Mouse (Mus musculus) cerebellum, adult 11-12 months (tissue): ENCODE measurements around the gene Rpl9-ps6.
"Not testable (repeated sequence)": the region's sequence is repeated elsewhere in the genome, so short reads cannot be mapped to it uniquely, and the experiment has no call there.

Experiments used
- DNase-seq: peaks from one replicate; pipeline ENCODE4 v3.0.0; 2022

Rpl9-ps6 gene

DNA sequence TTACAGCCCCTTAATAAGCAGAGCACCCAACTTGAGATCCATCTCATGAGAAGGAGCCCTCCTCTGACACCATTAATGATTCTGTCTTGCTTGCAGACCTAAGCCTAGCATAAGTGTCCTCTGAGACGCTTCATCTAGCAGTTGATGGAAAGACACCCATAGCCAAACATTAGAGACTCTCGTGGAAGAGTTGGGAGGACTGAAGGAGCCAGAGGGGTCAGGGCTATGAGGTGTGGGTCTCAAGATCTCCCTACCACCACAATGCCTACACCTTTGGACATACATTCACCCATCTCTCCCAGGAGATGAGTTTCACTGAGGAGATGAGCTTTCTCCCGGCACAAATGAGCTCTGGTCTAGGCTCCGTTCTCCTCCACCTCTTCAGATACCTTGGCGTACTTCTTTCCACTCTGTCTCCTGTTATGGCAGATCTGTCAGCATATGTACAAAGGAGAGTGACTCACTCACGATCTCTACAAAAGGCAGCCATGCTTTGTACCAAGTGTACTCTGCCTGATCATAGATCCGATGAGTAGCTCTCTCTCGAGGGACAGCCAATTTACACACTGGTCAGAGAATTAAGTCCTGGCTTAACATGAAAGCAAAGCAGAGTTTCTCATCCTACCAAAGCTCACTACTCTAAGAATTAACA, 14.5 kb upstream of the Rpl9-ps6 start:
- no peak for DNase-seq

DNA sequence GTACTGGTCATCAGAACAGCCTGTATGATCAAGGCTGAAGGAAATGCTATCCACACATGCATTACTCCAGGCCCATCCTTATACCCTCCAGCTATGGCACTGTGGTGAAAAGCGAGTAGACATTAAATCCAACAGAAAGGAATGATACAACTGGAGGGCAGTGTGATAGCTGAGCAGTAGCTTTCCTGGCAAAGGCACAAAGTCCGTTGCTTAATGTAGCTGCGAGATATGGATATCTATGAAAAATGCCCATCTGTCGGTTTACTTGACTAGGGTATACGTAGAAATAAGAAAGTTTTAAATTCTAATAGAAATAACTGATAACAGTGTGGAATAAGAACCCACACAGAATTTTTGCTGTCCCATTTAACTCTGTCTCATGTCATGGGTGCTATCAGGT, 13.9 kb upstream of the Rpl9-ps6 start:
- no peak for DNase-seq

DNA sequence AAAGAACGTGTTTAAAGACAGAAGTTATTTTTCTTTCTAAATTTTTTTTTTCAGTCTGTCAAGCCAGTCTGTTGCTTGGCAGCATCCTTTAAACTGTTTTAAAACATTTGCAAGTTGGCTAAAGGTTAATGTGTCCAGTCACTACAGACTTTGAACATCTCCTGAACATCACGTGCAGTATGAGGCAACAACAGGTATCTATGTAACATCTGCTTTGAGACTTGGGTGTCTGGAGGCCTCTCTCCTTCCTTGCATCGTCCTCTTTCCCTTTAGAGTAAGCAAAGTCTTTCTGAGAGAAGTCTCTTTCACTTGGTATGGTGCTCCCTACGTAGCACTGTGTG, 10.3 kb upstream of the Rpl9-ps6 start:
- DNase-seq = no peak

DNA sequence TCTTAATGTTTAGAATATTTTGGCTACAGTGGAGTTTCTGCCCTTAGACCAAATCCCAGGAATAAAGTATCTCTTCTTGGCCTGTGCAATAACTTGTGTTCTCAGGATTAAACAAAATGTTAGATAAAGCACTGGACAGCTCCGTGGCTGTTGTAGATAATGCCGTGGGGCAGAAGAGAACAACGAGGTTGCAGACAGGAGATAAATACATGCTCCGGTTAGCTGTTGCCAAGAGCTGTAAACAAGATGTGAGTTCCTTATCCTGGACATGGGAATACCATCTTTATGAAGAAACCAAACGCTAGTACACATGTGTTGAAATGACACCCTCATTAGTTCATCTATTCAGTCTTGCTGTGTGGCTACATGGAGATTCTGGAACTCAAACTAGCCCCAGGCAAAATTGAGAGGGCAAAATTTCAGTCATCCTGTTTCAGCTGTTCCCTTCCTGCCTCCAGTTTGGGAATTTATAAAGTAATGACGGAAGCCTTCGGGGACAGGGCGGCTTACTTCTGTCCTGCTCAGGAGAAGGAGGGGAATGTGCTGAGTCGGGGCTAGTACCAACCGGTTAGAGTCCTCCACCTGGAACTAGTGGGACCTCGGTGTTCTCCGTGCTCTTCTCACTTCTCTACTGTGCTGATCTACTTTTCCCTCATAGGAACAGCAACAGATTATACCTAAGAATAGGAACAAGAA, 9.8 kb upstream of the Rpl9-ps6 start:
- DNase-seq = no peak

DNA sequence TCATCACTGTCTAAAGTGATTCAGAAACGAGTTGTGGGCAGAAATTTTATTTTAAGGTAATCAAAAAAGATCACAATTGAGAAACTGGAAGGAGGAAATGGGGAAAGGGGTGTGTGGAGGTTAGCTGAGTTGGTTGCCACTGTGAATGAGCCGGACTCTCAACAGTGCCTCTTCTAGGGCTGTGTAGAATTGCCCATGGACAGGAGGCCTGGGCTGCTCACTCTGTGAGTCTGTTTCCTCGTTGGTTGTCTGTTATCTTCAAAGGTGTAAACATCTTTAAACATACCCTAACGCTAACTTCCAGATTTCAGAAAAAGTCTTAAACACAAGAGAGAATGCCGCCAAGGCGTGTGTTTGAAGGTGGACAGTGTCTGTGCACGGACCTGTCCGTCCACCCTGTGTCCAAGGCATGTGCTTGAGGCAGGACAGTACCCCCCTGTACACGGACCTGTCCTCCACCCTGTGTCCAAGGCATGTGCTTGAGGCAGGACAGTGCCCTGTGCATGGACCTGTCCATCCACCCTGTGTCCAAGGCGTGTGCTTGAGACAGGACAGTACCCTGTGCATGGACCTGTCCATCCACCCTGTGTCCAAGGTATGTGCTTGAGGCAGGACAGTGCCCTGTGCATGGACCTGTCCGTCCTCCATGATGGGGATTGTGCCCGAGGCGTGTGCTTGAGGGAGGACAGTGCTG, 4.3 kb upstream of the Rpl9-ps6 start:
- no peak for DNase-seq

DNA sequence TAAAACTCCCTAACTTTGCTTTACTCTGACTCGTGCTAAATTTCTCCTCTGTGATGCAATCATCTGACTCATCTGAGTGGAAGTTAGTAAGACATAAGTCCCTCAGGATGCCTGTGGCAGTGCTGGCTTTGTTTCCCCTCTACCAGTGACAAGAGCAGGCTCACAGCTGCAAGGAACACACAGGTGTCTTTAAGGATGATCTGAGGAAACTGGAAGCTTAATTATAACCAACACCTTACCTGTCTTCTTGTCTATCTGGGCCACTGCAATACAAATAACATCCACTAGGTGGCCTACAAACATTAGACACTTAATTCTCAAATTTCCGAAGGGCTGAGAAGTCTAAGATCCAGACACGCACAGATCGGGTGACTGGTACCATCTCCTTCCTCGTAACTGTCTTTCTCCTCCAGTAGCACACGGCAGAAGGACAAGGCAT, 3.7 kb upstream of the Rpl9-ps6 start:
- no peak for DNase-seq

DNA sequence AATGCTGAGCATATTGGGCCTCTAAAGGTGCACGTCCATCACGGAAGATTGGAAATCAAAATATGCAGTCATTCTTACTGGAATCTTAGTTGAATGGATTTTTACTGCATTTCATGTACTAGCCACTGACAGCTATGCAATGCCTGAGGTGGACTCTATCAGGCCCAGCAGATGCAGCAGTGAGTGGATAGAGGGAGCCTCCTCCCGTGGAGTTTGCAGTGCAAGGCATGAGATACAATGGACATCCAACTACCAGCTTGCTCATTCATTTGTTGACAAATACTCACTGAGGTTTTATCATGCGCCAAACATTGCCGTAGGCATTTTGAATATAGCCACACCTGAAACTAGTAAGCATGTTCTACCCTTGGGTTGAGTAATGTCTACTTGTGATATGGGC, 947 bp upstream of the Rpl9-ps6 start:
- no peak for DNase-seq

DNA sequence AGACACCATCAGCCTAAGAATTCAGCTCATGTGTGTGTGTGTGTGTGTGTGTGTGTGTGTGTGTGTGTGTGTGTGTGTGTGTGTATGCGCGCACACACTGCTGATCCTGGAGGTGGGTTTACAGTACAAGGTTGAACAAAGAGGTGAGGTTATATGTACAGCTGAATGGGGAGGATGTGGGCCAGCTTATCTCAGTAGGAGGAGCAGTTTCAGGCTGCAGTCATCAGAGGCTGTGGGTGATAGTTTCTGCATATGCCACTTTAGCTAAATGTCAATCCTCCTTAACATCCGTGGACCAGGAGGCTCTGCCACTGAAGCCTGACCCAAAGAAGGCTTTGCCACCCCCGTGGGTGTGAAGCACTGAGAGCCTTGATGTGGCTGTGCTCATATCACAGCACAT, 1.1 kb downstream of the Rpl9-ps6 start:
- no peak for DNase-seq

DNA sequence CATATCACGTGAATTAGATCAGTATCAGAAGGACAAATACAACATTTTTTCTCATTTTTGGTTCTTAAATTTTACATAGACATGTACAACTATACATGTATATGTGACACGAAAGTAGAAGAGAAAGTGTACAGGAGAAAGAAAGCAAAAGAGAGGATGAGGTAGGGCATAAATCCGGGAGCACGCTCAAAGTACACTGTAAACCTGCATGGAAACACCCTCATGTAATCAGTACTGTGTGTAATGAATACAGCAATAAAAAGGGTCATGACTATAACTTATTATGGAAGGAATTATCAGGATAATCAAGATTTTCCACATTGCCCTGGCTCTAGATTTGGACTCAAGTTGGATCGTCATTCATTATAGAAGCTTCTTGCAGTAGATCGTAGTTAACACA, 3.3 kb downstream of the Rpl9-ps6 start:
- DNase-seq = no peak

DNA sequence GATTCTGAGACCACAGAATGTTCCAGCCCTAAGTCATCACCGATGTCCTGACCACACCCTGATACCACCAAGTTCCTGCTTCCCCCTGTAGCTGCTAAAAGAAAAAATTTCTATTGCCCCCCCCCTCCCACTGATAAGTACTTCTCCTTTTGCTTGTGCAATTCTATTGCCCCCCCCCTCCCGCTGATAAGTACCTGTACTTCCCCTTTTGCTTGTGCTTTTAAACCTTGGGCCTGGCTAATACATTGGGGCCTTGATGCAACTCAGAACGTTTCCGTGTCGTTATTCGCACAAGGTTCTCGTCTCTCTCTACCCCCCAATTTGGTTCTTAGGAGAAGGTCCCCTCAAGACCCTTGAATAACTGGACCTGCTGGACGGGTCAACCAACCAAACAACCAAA, 8.7 kb downstream of the Rpl9-ps6 start:
- DNase-seq = not testable (repeated sequence)

DNA sequence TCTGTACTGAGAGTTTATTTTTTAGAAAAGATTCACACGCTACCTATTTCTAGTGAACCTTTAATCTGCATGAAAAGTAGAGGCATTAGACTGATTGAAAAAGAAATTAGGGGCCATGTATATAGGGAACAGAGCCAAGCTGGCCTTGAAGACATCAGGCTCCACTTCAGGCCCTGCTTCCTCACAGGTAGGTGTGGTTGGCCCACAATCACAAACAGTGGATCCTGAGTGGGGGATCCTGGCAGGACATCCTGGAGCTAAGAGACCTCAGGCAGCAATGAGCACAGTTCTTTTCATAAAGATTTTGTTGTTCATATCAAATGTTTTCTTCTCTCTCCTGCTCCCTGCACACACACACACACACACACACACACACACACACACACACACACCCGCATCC, 9.6 kb downstream of the Rpl9-ps6 start:
- DNase-seq = no peak

DNA sequence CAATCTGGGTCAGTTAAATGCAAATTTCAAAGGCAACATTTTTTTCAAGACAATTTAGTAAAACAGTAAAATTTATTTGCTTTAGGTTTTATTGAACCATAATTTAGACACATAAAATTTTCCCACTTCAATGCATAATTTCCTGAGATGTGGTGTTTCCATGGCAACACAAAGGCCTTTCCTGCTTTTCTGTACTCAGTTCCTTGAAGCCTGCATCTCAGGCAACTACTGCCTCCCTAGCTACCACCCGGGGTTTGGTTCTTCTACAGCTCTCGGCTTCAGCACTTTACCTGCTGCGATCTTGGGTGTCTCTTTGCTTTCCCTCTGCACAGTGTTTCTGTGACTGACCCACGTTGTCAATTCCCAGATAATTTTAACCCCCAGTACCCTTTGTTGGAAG, 14.1 kb downstream of the Rpl9-ps6 start:
- DNase-seq = no peak

DNA sequence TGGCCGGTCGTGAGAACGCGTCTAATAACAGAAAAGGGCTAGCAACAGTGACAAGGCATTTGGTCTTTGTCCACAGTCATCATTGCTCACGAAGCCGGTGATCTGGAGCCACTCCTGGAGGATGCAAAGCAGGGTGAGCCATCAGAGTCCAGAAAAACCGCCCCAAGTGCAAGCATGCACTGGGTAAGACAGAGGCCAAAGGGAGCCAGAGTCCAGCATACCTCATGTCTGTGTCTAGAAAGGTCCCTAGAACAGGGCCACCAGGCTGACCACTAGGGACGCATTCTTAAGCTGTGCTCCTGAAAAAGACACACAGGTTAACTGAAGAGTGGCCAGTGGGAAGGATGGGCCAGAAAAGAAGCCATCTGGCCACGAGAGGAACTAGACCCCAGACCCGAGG, 17.4 kb downstream of the Rpl9-ps6 start:
- no peak for DNase-seq

DNA sequence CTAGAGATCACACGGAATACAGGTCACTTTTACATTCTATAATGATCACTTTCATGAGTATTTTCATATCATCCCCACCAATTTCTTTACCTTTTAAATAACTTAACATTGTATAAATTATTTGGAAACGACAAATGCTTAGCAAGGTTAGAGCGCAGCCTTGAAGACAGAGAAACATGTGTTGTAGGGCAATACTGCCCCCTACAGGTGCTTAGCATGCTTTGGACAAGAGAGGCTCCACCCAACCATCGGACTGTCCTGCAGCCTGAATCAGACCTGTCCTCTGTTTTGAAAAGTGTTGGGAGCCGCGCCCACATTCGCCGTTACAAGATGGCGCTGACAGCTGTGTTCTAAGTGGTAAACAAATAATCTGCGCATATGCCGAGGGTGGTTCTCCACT, 24.8 kb downstream of the Rpl9-ps6 start:
- DNase-seq = peak; percentile 12

DNA sequence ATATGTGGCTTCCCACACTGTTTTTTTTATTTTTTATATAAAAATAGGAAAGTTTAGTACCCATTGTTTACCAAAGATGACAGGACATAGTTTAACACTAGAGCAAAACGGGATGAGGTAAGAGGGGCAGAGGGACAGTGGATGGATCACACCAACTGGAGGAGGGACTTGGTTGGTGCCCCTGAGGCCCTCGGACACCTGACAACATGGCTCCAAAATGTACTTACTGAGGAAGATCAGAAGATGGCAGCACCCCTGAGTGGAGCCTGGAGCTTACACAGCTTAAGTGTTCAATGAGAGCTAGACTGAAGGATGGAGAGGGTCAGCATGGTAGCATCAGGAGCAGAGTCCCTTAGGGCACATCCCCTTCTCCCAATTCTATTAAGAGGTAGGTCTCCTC, 27.0 kb downstream of the Rpl9-ps6 start:
- no peak for DNase-seq

DNA sequence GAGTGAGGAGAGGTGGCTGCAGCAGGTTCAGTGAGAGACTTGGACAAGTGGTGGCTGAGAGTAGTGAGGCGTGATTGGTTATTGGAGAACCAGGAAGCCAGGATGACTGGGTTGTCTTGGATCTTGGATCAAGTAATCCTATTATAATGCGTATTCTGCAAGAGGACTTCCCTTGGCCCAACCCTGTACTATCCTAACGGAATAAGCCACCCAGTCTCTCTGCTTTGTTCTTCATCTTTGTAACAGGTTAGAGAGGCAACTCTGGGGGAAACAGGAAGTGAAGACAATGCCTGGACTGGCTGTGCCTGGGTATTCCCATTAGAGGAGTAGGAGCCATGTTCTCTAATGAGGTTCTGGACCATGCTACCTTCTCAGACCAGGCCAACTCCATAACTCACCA, 40.5 kb downstream of the Rpl9-ps6 start:
- DNase-seq = no peak

DNA sequence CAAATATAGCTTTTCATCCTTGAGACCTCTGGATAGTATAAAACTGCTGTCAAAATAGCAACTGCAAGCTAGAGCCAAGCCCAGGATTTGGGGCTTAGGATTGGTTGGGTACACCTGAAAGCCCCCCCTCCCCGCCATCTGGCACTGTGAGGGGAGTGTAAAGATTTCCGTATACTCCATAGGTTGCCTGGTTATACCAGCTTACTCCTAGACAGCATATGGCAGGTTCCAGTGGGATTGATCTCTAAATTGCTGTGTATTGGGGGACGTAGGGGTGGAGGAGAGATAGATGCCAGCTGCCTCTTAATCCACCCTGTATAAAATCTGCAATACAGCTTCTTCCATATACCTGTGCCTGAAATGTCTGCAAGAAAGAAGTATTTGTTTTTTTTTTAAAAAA, 41.7 kb downstream of the Rpl9-ps6 start:
- no peak for DNase-seq

DNA sequence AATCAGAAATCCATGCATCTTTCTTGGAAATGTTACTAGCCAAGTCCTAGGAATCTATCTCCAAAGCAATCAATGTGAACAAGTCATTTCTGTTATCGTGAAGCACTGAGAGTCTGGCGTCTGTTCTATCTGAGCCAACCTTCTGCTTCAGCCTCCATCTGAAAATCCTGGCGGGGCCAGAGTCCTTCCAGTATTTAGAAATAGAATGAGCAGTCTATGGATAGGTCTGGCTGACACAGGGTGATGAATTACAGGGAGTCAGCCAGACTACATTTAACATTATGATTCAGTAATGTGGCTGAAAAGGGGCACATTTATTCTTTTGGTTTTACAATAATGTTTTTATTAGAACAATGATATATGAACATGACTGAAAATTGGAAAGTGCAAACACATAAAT, 47.3 kb downstream of the Rpl9-ps6 start:
- no peak for DNase-seq

DNA sequence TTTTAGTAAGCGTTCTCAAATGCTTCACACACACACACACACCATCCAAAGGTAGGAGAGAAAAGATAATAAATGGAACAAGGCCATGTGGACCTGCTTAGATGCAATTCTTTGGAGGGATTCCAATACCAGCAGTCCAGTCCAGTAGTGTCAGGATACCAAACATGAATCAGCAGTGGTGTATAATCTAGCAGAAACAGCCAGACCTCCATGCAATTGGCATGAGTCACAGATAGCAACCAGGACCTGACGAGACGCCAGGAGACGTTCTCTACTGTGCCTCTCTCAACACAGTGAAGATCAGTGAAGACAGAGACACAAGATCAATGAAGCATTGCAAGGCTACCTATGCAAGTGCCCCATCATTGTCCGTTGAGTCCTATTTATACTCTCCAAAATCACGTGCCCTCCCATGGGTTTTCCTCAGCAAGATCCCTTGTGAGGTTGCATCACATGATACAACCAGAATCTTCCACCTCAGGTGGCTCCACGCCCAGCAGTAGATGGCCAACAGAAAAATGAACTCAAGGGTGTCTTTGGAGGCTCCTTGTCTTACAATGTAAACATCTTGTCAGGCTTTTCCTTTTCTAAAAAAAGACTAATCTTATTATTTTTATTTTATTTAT, 49.6 kb downstream of the Rpl9-ps6 start:
- no peak for DNase-seq
